Mouse (Mus musculus): ENCODE data around the gene Plxna1. TPM values are rescaled to one million over a fixed set of nuclear protein-coding genes. Genes with fewer than 3 reads are reported as not detected.

Gene Plxna1
- total and polyA plus RNA-seq, 3 experiments, result 7.2 to 25.8 TPM; not detected in 1

DNA sequence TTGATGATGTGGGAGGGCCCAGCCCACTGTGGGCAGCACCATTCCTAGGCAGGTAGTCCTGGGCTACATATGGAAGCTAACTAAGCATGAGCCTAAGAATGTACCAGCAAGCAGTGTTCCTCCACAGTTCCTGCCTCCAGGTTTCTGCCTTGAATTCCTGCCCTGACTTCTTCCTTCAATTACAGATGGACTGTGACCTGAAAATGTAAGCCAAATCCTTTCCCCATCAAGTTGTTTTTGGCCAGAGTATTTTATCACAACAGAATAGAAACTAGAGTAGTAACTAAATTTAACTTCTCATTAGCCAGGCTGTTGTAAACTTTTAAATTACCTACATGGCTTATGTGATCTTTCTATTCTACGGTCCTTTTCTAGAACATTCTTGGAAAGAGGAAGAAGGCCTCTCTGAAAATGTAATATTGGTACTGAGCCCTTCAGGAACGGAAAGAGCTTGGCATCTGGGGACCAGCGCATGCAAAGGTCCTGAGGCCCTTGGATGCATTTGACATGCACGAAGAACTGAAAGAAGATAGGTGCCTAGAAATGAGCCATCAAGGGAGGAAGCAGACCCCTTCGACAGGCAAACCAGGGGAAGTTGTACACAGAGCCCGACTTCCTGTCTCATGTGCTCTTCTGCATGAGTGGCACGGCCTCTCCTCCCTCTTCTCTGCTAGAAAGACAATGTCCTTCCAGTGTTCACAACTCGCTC, 66.3 kb downstream of the Plxna1 start:
- DNase-seq (ENCODE audit: low read depth, low spot score), result no peak
- Histone ChIP-seq H3K79me2 (ENCODE audit: control insufficient read depth, insufficient read depth, low read length, poor library complexity) (no peaks in the 10 kb centered on the region), H3K27ac (ENCODE audit: control insufficient read depth, low read depth, low read length) (no peak overlapping the region), H3K9ac (ENCODE audit: control insufficient read depth, low read depth, low read length, poor library complexity, severe bottlenecking) (no peak overlapping the region), H3K36me3 (ENCODE audit: control insufficient read depth in 1 of 2, insufficient read depth in 2 of 2, low read length in 2 of 2) (no peaks in the 10 kb centered on the region), H3K9me3 (replicated peaks; ENCODE audit: insufficient read depth, low read length) (no peaks in the 10 kb centered on the region), H3K27me3 (ENCODE audit: control insufficient read depth in 1 of 2, insufficient read depth in 2 of 2, low read length in 2 of 2) (no peaks in the 10 kb centered on the region), H3K4me3 (ENCODE audit: control insufficient read depth in 1 of 2, insufficient read depth in 1 of 2, low read depth in 2 of 2, low read length in 2 of 2) (no peak overlapping the region), H3K4me1 (ENCODE audit: control insufficient read depth in 1 of 2, insufficient read depth in 2 of 2, low read length in 2 of 2) (no peaks in the 10 kb centered on the region)
- no peak for TF ChIP-seq MEF2A (IDR thresholded peaks at IDR 0.05; ENCODE audit: extremely low read depth, insufficient replicate concordance, low read depth, low read length, poor library complexity, severe bottlenecking)
- no peak for TF ChIP-seq USF1 (IDR thresholded peaks at IDR 0.05; ENCODE audit: low read depth, low read length)
- TF ChIP-seq NRF1 (IDR thresholded peaks at IDR 0.05; ENCODE audit: insufficient read depth, low read depth, low read length, poor library complexity, severe bottlenecking), result no peak
- TF ChIP-seq MYC (IDR thresholded peaks at IDR 0.05; ENCODE audit: low read depth, low read length), result no peak
- no peak for TF ChIP-seq GABPA (IDR thresholded peaks at IDR 0.05; ENCODE audit: low read depth, low read length)
- TF ChIP-seq RAD21 (IDR thresholded peaks at IDR 0.05; ENCODE audit: low read depth, low read length), result no peak
- TF ChIP-seq POLR2A (IDR thresholded peaks at IDR 0.05; ENCODE audit: control insufficient read depth in 1 of 2, insufficient read depth in 1 of 2, low read depth in 1 of 2, low read length in 2 of 2, poor library complexity in 1 of 2), result no peak
- TF ChIP-seq NELFE (IDR thresholded peaks at IDR 0.05; ENCODE audit: low read depth, low read length), result no peak
- no peak for TF ChIP-seq TAL1 (IDR thresholded peaks at IDR 0.05; ENCODE audit: low read length)
- TF ChIP-seq MAZ (IDR thresholded peaks at IDR 0.05; ENCODE audit: low read depth, low read length), result no peak
- TF ChIP-seq TBP (IDR thresholded peaks at IDR 0.05; ENCODE audit: low read depth, low read length), result no peak
- no peak for TF ChIP-seq JUND (IDR thresholded peaks at IDR 0.05; ENCODE audit: low read depth, low read length)
- TF ChIP-seq USF2 (IDR thresholded peaks at IDR 0.05; ENCODE audit: borderline replicate concordance in 1 of 2, insufficient read depth in 1 of 2, low read depth in 1 of 2, low read length in 2 of 2), result no peak
- no peak for TF ChIP-seq HCFC1 (IDR thresholded peaks at IDR 0.05; ENCODE audit: low read depth, low read length)
- TF ChIP-seq ZMIZ1 (IDR thresholded peaks at IDR 0.05; ENCODE audit: low read depth, low read length), result no peak
- TF ChIP-seq ZKSCAN1 (IDR thresholded peaks at IDR 0.05; ENCODE audit: low read depth, low read length), result no peak
- TF ChIP-seq CHD2 (IDR thresholded peaks at IDR 0.05; ENCODE audit: low read length), result no peak

GRCm38 (mm10) chr6:89294621-89295020, 67.8 kb downstream of the Plxna1 start:
- TF ChIP-seq MYC (IDR thresholded peaks at IDR 0.05; ENCODE audit: low read depth, low read length) (no peak), POLR2A (IDR thresholded peaks at IDR 0.05; ENCODE audit: control insufficient read depth in 1 of 2, insufficient read depth in 1 of 2, low read depth in 1 of 2, low read length in 2 of 2, poor library complexity in 1 of 2) (no peak), ZC3H11A (IDR thresholded peaks at IDR 0.05; ENCODE audit: low read depth, low read length) (no peak), RCOR1 (IDR thresholded peaks at IDR 0.05; ENCODE audit: low read depth, low read length) (no peak)
- Histone ChIP-seq H3K4me1 (ENCODE audit: control insufficient read depth in 1 of 2, insufficient read depth in 2 of 2, low read length in 2 of 2) (no peaks in the 10 kb centered on the region), H3K36me3 (ENCODE audit: control insufficient read depth in 1 of 2, insufficient read depth in 2 of 2, low read length in 2 of 2) (no peaks in the 10 kb centered on the region), H3K4me3 (ENCODE audit: control insufficient read depth in 1 of 2, insufficient read depth in 1 of 2, low read depth in 2 of 2, low read length in 2 of 2) (no peak overlapping the region), H3K27me3 (ENCODE audit: control insufficient read depth in 1 of 2, insufficient read depth in 2 of 2, low read length in 2 of 2) (no peaks in the 10 kb centered on the region), H3K9me3 (replicated peaks; ENCODE audit: insufficient read depth, low read length) (no peaks in the 10 kb centered on the region), H3K79me2 (ENCODE audit: control insufficient read depth, insufficient read depth, low read length, poor library complexity) (no peaks in the 10 kb centered on the region), H3K9ac (ENCODE audit: control insufficient read depth, low read depth, low read length, poor library complexity, severe bottlenecking) (no peak overlapping the region), H3K27ac (ENCODE audit: control insufficient read depth, low read depth, low read length) (no peak overlapping the region)
- no peak for DNase-seq (ENCODE audit: low read depth, low spot score)

Data from MEL (cell line).